Mouse (Mus musculus) MEL (cell line): ENCODE measurements around the gene Tmprss11a. TPM values are rescaled to one million over a fixed set of nuclear protein-coding genes. Genes with fewer than 3 reads are reported as not detected.

Experiments used
- DNase-seq: peaks from one replicate; pipeline ENCODE4 v3.0.0; 2011; ENCODE audit warnings: low read depth, low spot score
- H3K27ac ChIP-seq: 2 replicates; pipeline ENCODE4 v1.5.1; 2012; ENCODE audit warnings: low read depth, mild to moderate bottlenecking, control low read depth, low read length, moderate library complexity; ENCODE audit not compliant: control insufficient read depth
- H3K27me3 ChIP-seq, 2 experiments: fragments of 150-350 bp in 1 of 2; sonication (generic) in 1 of 2; 2 replicates each; pipeline ENCODE4 v1.6.1; 2012; ENCODE audit warnings: low read length in 2 of 2, mild to moderate bottlenecking in 2 of 2, improper control_type of control experiment in 1 of 2, moderate library complexity in 1 of 2; ENCODE audit not compliant: insufficient read depth in 2 of 2, control insufficient read depth in 1 of 2
- H3K36me3 ChIP-seq, 2 experiments: 2 replicates each; pipeline ENCODE4 v1.6.1; 2012 to 2014; ENCODE audit warnings: low read length in 2 of 2, improper control_type of control experiment in 1 of 2, inconsistent platforms in 1 of 2, mild to moderate bottlenecking in 1 of 2; ENCODE audit not compliant: insufficient read depth in 2 of 2, control insufficient read depth in 1 of 2
- H3K4me1 ChIP-seq, 2 experiments: fragments of 150-350 bp in 1 of 2; sonication (generic) in 1 of 2; 2 replicates each; pipeline ENCODE4 v1.6.1; 2012; ENCODE audit warnings: low read length in 2 of 2, improper control_type of control experiment in 1 of 2, mild to moderate bottlenecking in 1 of 2; ENCODE audit not compliant: insufficient read depth in 2 of 2, control insufficient read depth in 1 of 2
- H3K4me3 ChIP-seq, 2 experiments: fragments of 150-350 bp in 1 of 2; sonication (generic) in 1 of 2; 2 replicates each; pipeline ENCODE4 v1.5.1; 2012; ENCODE audit warnings: low read depth in 2 of 2, low read length in 2 of 2, mild to moderate bottlenecking in 2 of 2, moderate library complexity in 2 of 2, control low read depth in 1 of 2, improper control_type of control experiment in 1 of 2; ENCODE audit not compliant: control insufficient read depth in 1 of 2, insufficient read depth in 1 of 2
- H3K79me2 ChIP-seq: 2 replicates; pipeline ENCODE4 v1.6.1; 2012; ENCODE audit warnings: mild to moderate bottlenecking, low read length, moderate library complexity; ENCODE audit not compliant: control insufficient read depth, poor library complexity, insufficient read depth
- H3K9ac ChIP-seq: 2 replicates; pipeline ENCODE4 v1.6.1; 2012; ENCODE audit warnings: low read depth, mild to moderate bottlenecking, control low read depth, low read length, moderate library complexity; ENCODE audit not compliant: control insufficient read depth, poor library complexity, severe bottlenecking
- H3K9me3 ChIP-seq: fragments of 150-350 bp; sonication (generic); replicated peaks from 2 replicates; pipeline ENCODE4 v1.6.1; 2012; ENCODE audit warnings: mild to moderate bottlenecking, low read length, improper control_type of control experiment, moderate library complexity; ENCODE audit not compliant: insufficient read depth
- CHD1 ChIP-seq: IDR thresholded peaks from 2 replicates; pipeline ENCODE4 v1.6.1; 2012; ENCODE audit warnings: low read depth, mild to moderate bottlenecking, inconsistent platforms, low read length, improper control_type of control experiment
- CHD2 ChIP-seq: IDR thresholded peaks from 2 replicates; pipeline ENCODE4 v1.6.1; 2011; ENCODE audit warnings: low read length, improper control_type of control experiment
- E2F4 ChIP-seq: IDR thresholded peaks from 2 replicates; pipeline ENCODE4 v1.6.1; 2011; ENCODE audit warnings: low read depth, low read length, improper control_type of control experiment, borderline replicate concordance
- ETS1 ChIP-seq: IDR thresholded peaks from 2 replicates; pipeline ENCODE4 v1.6.1; 2012; ENCODE audit warnings: low read depth, mild to moderate bottlenecking, inconsistent platforms, low read length, improper control_type of control experiment, moderate library complexity
- GATA1 ChIP-seq: IDR thresholded peaks from 2 replicates; pipeline ENCODE4 v1.6.1; 2011; ENCODE audit warnings: low read depth, low read length, improper control_type of control experiment
- HCFC1 ChIP-seq: IDR thresholded peaks from 2 replicates; pipeline ENCODE4 v1.6.1; 2012; ENCODE audit warnings: low read depth, mild to moderate bottlenecking, inconsistent platforms, low read length, improper control_type of control experiment, moderate library complexity
- JUND ChIP-seq: IDR thresholded peaks from 2 replicates; pipeline ENCODE4 v1.6.1; 2011; ENCODE audit warnings: low read depth, mild to moderate bottlenecking, improper control_type of control experiment, low read length
- KAT2A ChIP-seq: conservative IDR thresholded peaks from 2 replicates; pipeline ENCODE4 v1.6.1; 2012; ENCODE audit warnings: low read depth, low read length, improper control_type of control experiment, inconsistent platforms
- MAFK ChIP-seq: IDR thresholded peaks from 2 replicates; pipeline ENCODE4 v1.6.1; 2011; ENCODE audit warnings: low read depth, mild to moderate bottlenecking, low read length, improper control_type of control experiment, borderline replicate concordance
- MEF2A ChIP-seq: IDR thresholded peaks from 2 replicates; pipeline ENCODE4 v1.6.1; 2014; ENCODE audit warnings: low read depth, mild to moderate bottlenecking, inconsistent platforms, low read length, improper control_type of control experiment; ENCODE audit not compliant: poor library complexity, insufficient replicate concordance, severe bottlenecking; ENCODE audit errors: extremely low read depth
- MXI1 ChIP-seq: IDR thresholded peaks from 2 replicates; pipeline ENCODE4 v1.6.1; 2011; ENCODE audit warnings: mild to moderate bottlenecking, low read depth, low read length, improper control_type of control experiment
- MYB ChIP-seq: IDR thresholded peaks from 2 replicates; pipeline ENCODE4 v1.6.1; 2011; ENCODE audit warnings: mild to moderate bottlenecking, low read depth, low read length, improper control_type of control experiment
- MYC ChIP-seq: IDR thresholded peaks from 2 replicates; pipeline ENCODE4 v1.6.1; 2011; ENCODE audit warnings: low read depth, mild to moderate bottlenecking, low read length, improper control_type of control experiment, moderate library complexity
- NRF1 ChIP-seq: IDR thresholded peaks from 2 replicates; pipeline ENCODE4 v1.6.1; 2014; ENCODE audit warnings: low read depth, mild to moderate bottlenecking, inconsistent platforms, low read length, improper control_type of control experiment, moderate library complexity; ENCODE audit not compliant: poor library complexity, insufficient read depth, severe bottlenecking
- POLR2A ChIP-seq, 2 experiments: IDR thresholded peaks; 2 replicates each; pipeline ENCODE4 v1.6.1; 2011 to 2012; ENCODE audit warnings: low read length in 2 of 2, mild to moderate bottlenecking in 2 of 2, control low read depth in 1 of 2, improper control_type of control experiment in 1 of 2, low read depth in 1 of 2, moderate library complexity in 1 of 2; ENCODE audit not compliant: control insufficient read depth in 1 of 2, insufficient read depth in 1 of 2, poor library complexity in 1 of 2
- POLR2AphosphoS2 ChIP-seq: IDR thresholded peaks from 2 replicates; pipeline ENCODE4 v1.6.1; 2011; ENCODE audit warnings: low read length, improper control_type of control experiment
- POLR2AphosphoS5 ChIP-seq: IDR thresholded peaks from 2 replicates; pipeline ENCODE4 v1.6.1; 2012; ENCODE audit warnings: low read depth, borderline replicate concordance, mild to moderate bottlenecking, inconsistent platforms, low read length, moderate library complexity, mixed read lengths
- SIN3A ChIP-seq: IDR thresholded peaks from 2 replicates; pipeline ENCODE4 v1.6.1; 2012; ENCODE audit warnings: low read length, improper control_type of control experiment, inconsistent platforms
- TBP ChIP-seq: IDR thresholded peaks from 2 replicates; pipeline ENCODE4 v1.8.0; 2011; ENCODE audit warnings: low read depth, low read length, improper control_type of control experiment
- TCF12 ChIP-seq: IDR thresholded peaks from 2 replicates; pipeline ENCODE4 v1.6.1; 2014; ENCODE audit warnings: low read depth, mild to moderate bottlenecking, inconsistent platforms, low read length, improper control_type of control experiment, moderate library complexity
- USF2 ChIP-seq, 2 experiments: IDR thresholded peaks; 2 replicates each; pipeline ENCODE4 v1.6.1; 2011 to 2012; ENCODE audit warnings: improper control_type of control experiment in 2 of 2, low read length in 2 of 2, borderline replicate concordance in 1 of 2, inconsistent platforms in 1 of 2, low read depth in 1 of 2, mild to moderate bottlenecking in 1 of 2; ENCODE audit not compliant: insufficient read depth in 1 of 2
- ZMIZ1 ChIP-seq: IDR thresholded peaks from 2 replicates; pipeline ENCODE4 v1.6.1; 2012; ENCODE audit warnings: low read depth, mild to moderate bottlenecking, inconsistent platforms, low read length, improper control_type of control experiment, moderate library complexity
- ZNF384 ChIP-seq: IDR thresholded peaks from 2 replicates; pipeline ENCODE4 v1.6.1; 2012; ENCODE audit warnings: low read depth, mild to moderate bottlenecking, inconsistent platforms, low read length, improper control_type of control experiment
- polyA plus RNA-seq, 2 experiments: library from polyadenylated mRNA; stranded (reverse) in 1 of 2; unstranded in 1 of 2; fragments of >175 nt in 1 of 2; fragments of >200 nt in 1 of 2; gene quantifications; 2 replicates each; pipeline versions ENCODE4 v1.2.1 to v1.2.4; 2012; ENCODE audit warnings: low replicate concordance in 2 of 2, low read depth in 1 of 2; ENCODE audit not compliant: insufficient read length in 2 of 2, insufficient read depth in 1 of 2, missing spikeins in 1 of 2
- total RNA-seq: library from RNA; depleted of rRNA; stranded (reverse); fragments of 300-350 nt; gene quantifications from 2 replicates; pipeline ENCODE4 v1.2.3, GENCODE M21; 2012

The Tmprss11a gene
- total and polyA plus RNA-seq, 3 experiments: not detected

- Histone ChIP-seq H3K9me3 (no peaks in the 10 kb centered on the region), H3K9ac (no peak overlapping the region), H3K79me2 (no peaks in the 10 kb centered on the region), H3K4me1 (no peaks in the 10 kb centered on the region), H3K4me3 (no peak overlapping the region), H3K27me3 (no peaks in the 10 kb centered on the region), H3K36me3 (no peaks in the 10 kb centered on the region), H3K27ac (no peak overlapping the region)
- TF ChIP-seq NRF1: no peak
- TF ChIP-seq POLR2AphosphoS5: no peak
- no peak for TF ChIP-seq MYB
- no peak for TF ChIP-seq TCF12
- no peak for TF ChIP-seq MEF2A
- TF ChIP-seq CHD1: no peak
- TF ChIP-seq ZMIZ1: no peak
- TF ChIP-seq POLR2AphosphoS2: no peak
- TF ChIP-seq GATA1: no peak
- TF ChIP-seq ETS1: no peak
- TF ChIP-seq CHD2: no peak
- TF ChIP-seq ZNF384: no peak
- TF ChIP-seq USF2 (IDR thresholded peaks at IDR 0.05; ENCODE audit: borderline replicate concordance in 1 of 2, insufficient read depth in 1 of 2, low read depth in 1 of 2, low read length in 2 of 2): no peak
- TF ChIP-seq HCFC1: no peak
- TF ChIP-seq MAFK: no peak
- TF ChIP-seq TBP: no peak
- no peak for TF ChIP-seq MYC
- no peak for TF ChIP-seq MXI1
- TF ChIP-seq POLR2A (IDR thresholded peaks at IDR 0.05; ENCODE audit: control insufficient read depth in 1 of 2, insufficient read depth in 1 of 2, low read depth in 1 of 2, low read length in 2 of 2, poor library complexity in 1 of 2): no peak
- no peak for DNase-seq
These were observed 37.7 kb downstream of the Tmprss11a start for GRCm38 (mm10) chr5:86431096-86431495.

GRCm38 (mm10) chr5:86421323-86422028 is 47.3 kb downstream of the Tmprss11a start:
- no peaks in the 10 kb centered on the region for H3K27me3 ChIP-seq
- TF ChIP-seq KAT2A (no peak), NRF1 (no peak), TBP (no peak), JUND (no peak), E2F4 (no peak), POLR2A (IDR thresholded peaks at IDR 0.05; ENCODE audit: control insufficient read depth in 1 of 2, insufficient read depth in 1 of 2, low read depth in 1 of 2, low read length in 2 of 2, poor library complexity in 1 of 2) (no peak), MAFK (no peak), POLR2AphosphoS2 (no peak), SIN3A (no peak)
- TF ChIP-seq, all 39 proteins: peak for 0
- H3K27ac ChIP-seq: no peak overlapping the region
- H3K36me3 ChIP-seq: no peaks in the 10 kb centered on the region
- H3K79me2 ChIP-seq: no peaks in the 10 kb centered on the region
- no peak for DNase-seq
- no peak overlapping the region for H3K9ac ChIP-seq
- H3K9me3 ChIP-seq: no peaks in the 10 kb centered on the region
- H3K4me3 ChIP-seq: no peak overlapping the region
- no peaks in the 10 kb centered on the region for H3K4me1 ChIP-seq
